Mouse (Mus musculus) liver, adult 2 months (tissue): ENCODE results near the gene Hist2h2bb. TPM values are rescaled to one million over a fixed set of nuclear protein-coding genes. Genes with fewer than 3 reads are reported as not detected.
"Not testable (repeated sequence)": the region's sequence is repeated elsewhere in the genome, so short reads cannot be mapped to it uniquely, and the experiment has no call there.

Experiments used
- DNase-seq: peaks from one replicate; pipeline ENCODE4 v3.0.0-alpha.2; 2011; ENCODE audit warnings: low read depth, low spot score; ENCODE audit errors: extremely low read depth
- H3K27ac ChIP-seq: fragments of 200-500 bp; replicated peaks from 2 replicates; pipeline ENCODE4 v1.5.1; 2012; ENCODE audit warnings: low read depth, mild to moderate bottlenecking, control low read depth, inconsistent platforms, low read length; ENCODE audit not compliant: insufficient read depth
- H3K27me3 ChIP-seq: fragments of 200-500 bp; 2 replicates; pipeline ENCODE4 v1.6.1; 2012; ENCODE audit warnings: mild to moderate bottlenecking, moderate library complexity, low read length, inconsistent platforms; ENCODE audit not compliant: control insufficient read depth, insufficient read depth
- H3K36me3 ChIP-seq: fragments of 200-500 bp; 2 replicates; pipeline ENCODE4 v1.6.1; 2012; ENCODE audit warnings: low read length, inconsistent platforms; ENCODE audit not compliant: control insufficient read depth, insufficient read depth
- H3K4me1 ChIP-seq: fragments of 200-500 bp; 2 replicates; pipeline ENCODE4 v1.6.1; 2011; ENCODE audit warnings: low read length; ENCODE audit not compliant: control insufficient read depth, insufficient read depth
- H3K4me3 ChIP-seq: fragments of 200-500 bp; 2 replicates; pipeline ENCODE4 v1.5.1; 2011; ENCODE audit warnings: low read depth, mild to moderate bottlenecking, control low read depth, low read length, moderate library complexity; ENCODE audit not compliant: insufficient read depth
- H3K79me2 ChIP-seq: fragments of 200-500 bp; 2 replicates; pipeline ENCODE4 v1.6.1; 2012; ENCODE audit warnings: inconsistent platforms, mild to moderate bottlenecking, low read length, moderate library complexity; ENCODE audit not compliant: control insufficient read depth, insufficient read depth
- H3K9ac ChIP-seq: fragments of 200-500 bp; 2 replicates; pipeline ENCODE4 v1.6.1; 2012; ENCODE audit warnings: low read depth, mild to moderate bottlenecking, control low read depth, inconsistent platforms, low read length
- CTCF ChIP-seq: fragments of 200-500 bp; IDR thresholded peaks from 2 replicates; pipeline ENCODE4 v1.5.1; 2011; ENCODE audit warnings: low read depth, low read length, control low read depth
- POLR2A ChIP-seq: fragments of 200-500 bp; IDR thresholded peaks from 2 replicates; pipeline ENCODE4 v1.6.1; 2011; ENCODE audit warnings: low read length, control low read depth; ENCODE audit not compliant: insufficient read depth; ENCODE audit errors: extremely low read depth
- WGBS: fragments of 180-500 bp; shearing (Covaris S2); methylation state at CpG from one replicate; pipeline ENCODE4 v1.1.7; 2018; 5-methylcytosine and 5-hydroxymethylcytosine counted together
- polyA plus RNA-seq: library from polyadenylated mRNA; depleted of rRNA; stranded (reverse); fragments of >200 nt; gene quantifications from 2 replicates; pipeline ENCODE4 v1.2.3, GENCODE M21; 2012
- total RNA-seq: library from RNA; depleted of rRNA; stranded (reverse); fragments of >200 nt; gene quantifications from 2 replicates; pipeline ENCODE4 v1.2.3, GENCODE M21; 2014

The Hist2h2bb gene
- total and polyA plus RNA-seq, 2 experiments = 30.4 TPM; not detected in 1

DNA sequence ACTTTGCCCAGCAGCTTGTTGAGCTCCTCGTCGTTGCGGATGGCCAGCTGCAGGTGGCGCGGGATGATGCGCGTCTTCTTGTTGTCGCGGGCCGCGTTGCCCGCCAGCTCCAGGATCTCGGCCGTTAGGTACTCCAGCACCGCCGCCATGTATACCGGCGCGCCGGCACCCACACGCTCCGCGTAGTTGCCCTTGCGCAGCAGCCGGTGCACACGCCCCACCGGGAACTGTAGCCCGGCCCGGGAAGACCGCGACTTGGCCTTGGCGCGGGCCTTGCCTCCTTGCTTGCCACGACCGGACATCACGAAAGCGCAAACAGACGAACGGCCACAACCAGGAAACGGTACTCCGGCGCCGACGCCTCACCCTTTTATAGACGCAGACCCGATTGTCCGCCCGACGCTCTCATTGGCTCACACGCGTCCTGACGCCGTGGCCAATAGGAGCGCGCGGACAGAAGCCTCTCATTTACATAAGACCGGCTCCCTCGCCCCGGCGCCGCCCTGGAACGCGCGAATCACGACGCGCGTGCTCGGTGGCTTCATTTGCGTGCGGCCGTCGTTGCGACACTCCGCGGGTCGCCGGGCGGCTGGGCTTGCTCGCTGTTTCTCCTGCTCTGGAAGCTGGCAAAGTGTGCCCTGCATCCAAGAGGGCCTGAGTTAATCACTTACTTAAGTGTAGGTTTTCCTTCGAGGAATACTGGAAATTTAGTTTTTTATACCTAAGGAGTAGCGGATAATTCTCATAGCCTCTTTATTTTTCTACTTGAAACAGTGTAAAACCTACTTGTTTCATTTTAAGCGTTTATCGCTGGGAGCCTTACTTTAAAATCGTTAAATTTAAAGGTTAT, 29.4 kb upstream of the Hist2h2bb start, which contains the start of gene Hist2h2aa2:
Hist2h2aa2 (minus strand) TSS at position 328 of the 850 bp plus-strand sequence.
- not testable (repeated sequence) for H3K79me2 ChIP-seq, H3K36me3 ChIP-seq, H3K27me3 ChIP-seq
- H3K4me1 ChIP-seq = peaks cover 12% of the 10 kb centered on the region
- DNase-seq = peak; percentile 74
- WGBS = 3% methylated on average over 42 of the region's 85 CpGs
- peak within 1 kb of the TSS; percentile 83 for H3K4me3 ChIP-seq
- peak within 1 kb of the TSS; percentile 88 for H3K9ac ChIP-seq
- peak within 1 kb of the TSS; percentile 87 for H3K27ac ChIP-seq

DNA sequence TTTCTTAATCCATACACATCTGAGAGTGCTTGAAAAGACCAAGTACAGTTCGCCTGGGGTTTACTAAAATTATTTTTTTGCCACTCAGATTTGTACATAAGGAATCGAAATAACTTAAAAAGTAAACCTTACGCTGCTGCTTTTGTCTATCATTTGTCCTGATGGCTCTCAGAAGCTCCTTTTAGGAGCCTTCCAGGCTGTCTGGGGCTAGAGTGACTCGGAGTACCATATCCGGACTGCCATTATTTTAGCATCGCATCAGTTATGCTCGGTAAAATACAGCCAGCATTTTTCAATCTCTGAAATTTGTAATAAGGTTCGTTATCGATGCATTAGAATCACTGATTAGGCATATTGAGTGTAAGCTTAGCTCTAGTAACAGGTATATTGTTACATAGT, 28.8 kb upstream of the Hist2h2bb start:
- no peaks in the 10 kb centered on the region for H3K27me3 ChIP-seq
- 78% methylated on average over 9 of the region's 9 CpGs for WGBS
- peaks cover 12% of the 10 kb centered on the region for H3K4me1 ChIP-seq
- peak overlapping the region; percentile 50 for H3K27ac ChIP-seq
- no peaks in the 10 kb centered on the region for H3K79me2 ChIP-seq
- H3K36me3 ChIP-seq = no peaks in the 10 kb centered on the region
- H3K9ac ChIP-seq = no peak overlapping the region
- DNase-seq = no peak
- no peak for TF ChIP-seq CTCF
- no peak for TF ChIP-seq POLR2A
- H3K4me3 ChIP-seq = no peak overlapping the region

DNA sequence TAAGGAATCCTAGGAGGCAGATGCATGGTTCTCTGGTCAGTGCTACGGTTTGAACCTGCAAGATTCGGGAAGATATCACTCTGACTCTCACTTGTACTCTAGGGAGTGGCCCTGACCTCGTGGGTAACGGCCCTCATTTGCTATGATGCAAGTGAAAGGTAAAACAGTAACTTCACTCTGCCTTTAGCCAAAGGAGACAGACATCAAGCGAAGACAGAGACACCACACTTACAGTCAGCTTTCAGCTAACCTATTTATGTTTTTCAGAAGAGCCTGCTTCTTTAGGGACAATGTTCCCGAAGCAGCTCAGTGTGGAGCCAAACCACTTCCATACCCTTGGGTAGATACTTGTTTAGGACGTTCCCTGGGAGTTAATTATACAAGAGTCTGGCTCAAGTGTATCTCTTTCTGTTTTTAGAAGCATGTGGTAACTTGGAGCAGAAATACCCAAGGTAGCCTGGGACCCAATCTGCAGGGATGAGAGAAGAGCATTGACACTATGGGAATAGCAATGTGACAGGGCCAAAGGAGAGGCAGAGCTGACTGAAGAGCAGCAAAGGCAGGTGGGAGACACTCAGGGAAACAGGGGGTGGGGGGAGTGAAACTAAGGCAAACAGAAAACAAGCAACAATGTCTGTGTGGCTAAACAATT, 25.5 kb upstream of the Hist2h2bb start:
- Histone ChIP-seq H3K36me3 (no peaks in the 10 kb centered on the region), H3K4me1 (peaks cover 10% of the 10 kb centered on the region), H3K27ac (peak overlapping the region; percentile 81), H3K4me3 (peak overlapping the region; percentile 60; the same call in 1 of the 2 replicates), H3K27me3 (no peaks in the 10 kb centered on the region), H3K79me2 (no peaks in the 10 kb centered on the region), H3K9ac (peak overlapping the region; percentile 45)
- no peak for TF ChIP-seq POLR2A
- no peak for TF ChIP-seq CTCF
- WGBS = 23% methylated on average over 7 of the region's 7 CpGs
- DNase-seq = peak; percentile 89

DNA sequence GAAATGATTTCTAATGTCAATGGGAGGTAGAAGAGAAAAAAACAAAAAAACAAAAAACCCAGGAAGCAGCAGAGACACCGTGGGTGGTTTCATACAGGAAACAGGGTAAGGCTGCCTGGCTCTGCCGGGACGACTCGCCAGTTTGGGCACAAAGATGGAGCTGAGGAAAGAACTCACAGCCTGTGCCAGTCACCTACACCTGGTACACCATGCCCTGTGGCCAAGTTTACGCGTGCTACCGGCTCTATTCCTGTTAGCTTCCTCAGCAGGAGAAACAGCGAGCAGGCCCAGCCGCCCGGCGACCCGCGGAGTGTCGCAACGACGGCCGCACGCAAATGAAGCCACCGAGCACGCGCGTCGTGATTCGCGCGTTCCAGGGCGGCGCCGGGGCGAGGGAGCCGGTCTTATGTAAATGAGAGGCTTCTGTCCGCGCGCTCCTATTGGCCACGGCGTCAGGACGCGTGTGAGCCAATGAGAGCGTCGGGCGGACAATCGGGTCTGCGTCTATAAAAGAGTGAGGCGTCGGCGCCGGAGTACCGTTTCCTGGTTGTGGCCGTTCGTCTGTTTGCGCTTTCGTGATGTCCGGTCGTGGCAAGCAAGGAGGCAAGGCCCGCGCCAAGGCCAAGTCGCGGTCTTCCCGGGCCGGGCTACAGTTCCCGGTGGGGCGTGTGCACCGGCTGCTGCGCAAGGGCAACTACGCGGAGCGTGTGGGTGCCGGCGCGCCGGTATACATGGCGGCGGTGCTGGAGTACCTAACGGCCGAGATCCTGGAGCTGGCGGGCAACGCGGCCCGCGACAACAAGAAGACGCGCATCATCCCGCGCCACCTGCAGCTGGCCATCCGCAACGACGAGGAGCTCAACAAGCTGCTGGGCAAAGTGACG, 24.3 kb upstream of the Hist2h2bb start, which contains the start of gene Hist2h2aa1:
Hist2h2aa1 (plus strand) TSS at position 495 of the 884 bp plus-strand sequence.
- not testable (repeated sequence) for H3K27me3 ChIP-seq, H3K4me1 ChIP-seq, H3K36me3 ChIP-seq, H3K79me2 ChIP-seq
- TF ChIP-seq POLR2A = 0 out of 2 replicates have a peak, but pooled peaks have one; percentile 9
- Histone ChIP-seq H3K9ac (peak within 1 kb of the TSS; percentile 91), H3K4me3 (peak within 1 kb of the TSS; percentile 78), H3K27ac (peak within 1 kb of the TSS; percentile 99)
- peak; percentile 83 for DNase-seq
- 0% methylated on average over 21 of the region's 88 CpGs for WGBS

DNA sequence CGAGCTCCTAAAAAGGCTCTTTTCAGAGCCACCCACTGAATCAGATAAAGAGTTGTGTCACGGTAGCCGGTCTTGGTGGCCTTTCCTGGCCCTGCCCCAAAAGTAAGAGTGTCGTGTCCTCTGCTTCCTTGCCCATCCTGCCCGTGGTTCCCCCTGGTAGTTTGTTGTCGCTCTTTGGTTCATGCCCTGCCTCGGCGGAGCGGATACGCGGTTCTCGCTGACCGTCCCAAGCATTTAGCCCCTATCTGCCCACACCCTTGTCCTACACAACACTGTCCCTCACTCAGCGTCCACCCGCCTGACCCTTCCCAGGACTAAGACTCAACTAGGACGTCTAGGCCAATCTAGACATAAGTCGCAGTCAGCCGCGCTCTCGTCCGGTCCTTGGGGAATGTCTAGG, 23.5 kb upstream of the Hist2h2bb start:
- H3K27me3 ChIP-seq, H3K4me1 ChIP-seq, DNase-seq, H3K79me2 ChIP-seq, H3K36me3 ChIP-seq: not testable (repeated sequence)
- WGBS = 0% methylated on average over 12 of the region's 21 CpGs
- H3K27ac ChIP-seq = peak overlapping the region; percentile 82
- peak overlapping the region; percentile 91 for H3K9ac ChIP-seq
- H3K4me3 ChIP-seq = peak overlapping the region; percentile 78

DNA sequence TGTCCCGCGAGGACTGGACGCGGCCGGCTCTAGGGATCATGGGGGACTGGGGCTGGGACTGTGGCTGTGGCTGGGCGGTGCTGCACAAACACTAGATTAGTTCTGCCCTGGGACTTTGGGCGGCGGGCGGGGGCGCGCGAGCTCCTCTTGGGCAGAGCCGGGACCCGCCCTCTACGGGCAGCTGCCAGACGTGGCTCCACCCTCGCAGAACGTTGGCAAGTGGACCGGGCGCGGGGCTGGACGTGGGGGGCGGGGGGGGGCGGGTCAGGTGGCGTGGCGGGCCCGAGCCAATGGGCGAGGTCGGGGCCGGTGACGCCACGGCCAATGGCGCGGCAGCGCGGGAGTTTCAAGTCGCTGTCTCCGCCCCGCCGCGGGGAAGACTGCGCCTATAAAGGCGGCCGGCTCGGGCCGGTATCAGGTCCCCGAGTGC, 23.1 kb upstream of the Hist2h2bb start, which contains the start of gene Hist2h3c1:
Hist2h3c1 (plus strand) TSS at position 259 of the 430 bp plus-strand sequence.
- H3K79me2 ChIP-seq, H3K27me3 ChIP-seq, H3K36me3 ChIP-seq, DNase-seq, H3K4me1 ChIP-seq: not testable (repeated sequence)
- Histone ChIP-seq H3K4me3 (peak within 1 kb of the TSS; percentile 78), H3K9ac (peak within 1 kb of the TSS; percentile 91), H3K27ac (peak within 1 kb of the TSS; percentile 82)
- WGBS = 1% methylated on average over 14 of the region's 47 CpGs
